Mouse (Mus musculus) urinary bladder, postnatal 25 days (tissue): ENCODE measurements around the gene Mthfsd.

Experiments
- DNase-seq: peaks from one replicate; pipeline ENCODE4 v3.0.0; 2022; ENCODE audit warnings: low spot score

Mthfsd gene

DNA sequence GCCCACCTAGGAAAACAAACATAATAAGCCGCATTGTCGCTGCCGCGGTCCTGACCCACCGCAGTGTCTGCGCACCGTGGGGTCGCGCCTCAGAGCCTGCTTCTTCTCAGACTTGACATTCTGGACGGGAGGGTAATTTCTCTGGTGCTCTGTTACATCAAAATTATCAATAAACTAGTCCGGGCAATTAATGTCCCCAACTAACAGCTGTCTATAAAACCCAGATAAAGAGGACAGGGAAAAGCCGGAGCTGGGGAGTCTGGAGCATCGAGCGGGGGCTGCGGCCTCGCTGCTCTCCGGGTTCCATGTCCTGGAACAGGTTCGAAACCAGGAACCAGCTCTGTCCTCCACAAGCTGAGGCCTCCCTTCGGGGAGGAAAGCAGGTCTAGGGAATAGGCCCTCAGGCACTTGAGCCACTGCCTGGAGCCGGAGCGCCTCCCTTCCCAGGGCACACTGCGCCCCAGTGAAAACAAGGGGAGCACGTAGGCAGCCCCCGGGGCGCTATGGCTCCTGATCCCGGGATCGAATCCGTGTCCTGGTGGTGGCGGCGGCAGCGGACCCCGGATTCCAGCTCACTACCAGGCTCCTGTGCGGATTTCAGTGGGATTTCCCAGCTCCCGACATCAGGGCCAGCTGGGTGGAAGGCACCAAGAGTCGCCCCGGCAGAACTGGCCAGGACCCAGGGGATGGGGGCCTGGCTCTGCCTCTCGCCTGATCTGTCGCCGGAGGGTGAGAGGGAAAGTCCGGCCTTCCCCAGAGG lies 19.1 kb downstream of the Mthfsd start:
- no peak for DNase-seq

DNA sequence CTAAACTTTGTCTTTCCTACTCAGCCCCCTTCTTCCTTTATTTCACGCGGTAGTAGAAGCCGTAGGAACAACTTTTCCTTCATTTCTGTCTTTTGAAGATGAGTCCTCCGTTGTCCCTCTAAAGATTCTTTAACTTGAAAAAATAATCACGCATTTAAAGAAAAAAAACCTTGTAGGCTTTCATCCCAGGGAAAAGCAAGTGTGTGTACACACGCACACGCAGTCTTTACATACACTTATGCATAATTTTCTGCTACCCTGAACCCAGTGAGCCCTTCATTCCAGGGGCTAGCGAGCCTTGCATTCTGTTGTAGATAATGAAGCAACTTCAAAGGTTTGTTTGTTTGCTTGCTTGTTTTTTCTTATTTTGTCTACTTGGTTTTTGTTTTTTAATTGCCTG lies 19.9 kb downstream of the Mthfsd start:
- DNase-seq = no peak

DNA sequence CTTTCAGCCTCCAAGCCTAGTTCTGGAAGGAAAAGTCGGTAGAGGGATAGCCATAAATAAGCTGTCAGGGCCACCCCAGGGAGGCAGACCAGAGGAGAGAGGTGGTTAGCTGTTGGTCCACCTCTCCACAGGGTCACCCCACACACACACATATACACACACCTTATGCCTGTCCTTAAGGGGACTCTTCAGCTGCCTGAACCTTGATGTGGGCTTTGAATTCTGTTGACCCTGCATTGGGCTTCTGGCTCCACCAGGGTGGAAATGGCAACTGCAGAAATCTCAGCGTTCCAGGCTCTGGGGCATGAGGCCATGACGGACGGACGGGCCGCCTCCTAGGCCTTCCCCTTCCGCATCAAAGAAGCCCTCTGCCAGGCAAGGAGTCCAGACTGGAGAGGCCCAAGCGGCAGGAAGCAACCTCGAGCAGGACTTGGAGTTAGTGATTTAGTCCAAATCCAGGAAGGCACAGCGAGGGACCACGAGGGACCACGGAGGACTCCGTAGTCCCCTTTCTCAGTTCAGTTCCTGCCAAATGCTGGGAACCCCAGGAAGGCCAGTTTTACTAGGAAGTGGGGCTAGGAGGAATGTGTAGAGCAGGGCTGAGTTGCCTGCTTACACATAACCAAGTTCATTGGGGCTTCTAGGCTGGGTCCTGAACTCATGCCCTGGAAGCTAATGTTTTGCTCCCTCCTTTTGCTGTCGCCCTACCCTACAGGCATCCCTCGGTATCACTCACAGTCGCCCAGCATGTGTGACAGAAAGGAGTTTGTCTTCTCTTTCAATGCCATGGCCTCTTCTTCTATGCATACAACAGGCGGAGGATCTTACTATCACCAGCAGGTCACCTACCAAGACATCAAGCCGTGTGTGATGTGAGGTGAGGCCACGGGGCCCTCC lies 21.9 kb downstream of the Mthfsd start:
- no peak for DNase-seq

DNA sequence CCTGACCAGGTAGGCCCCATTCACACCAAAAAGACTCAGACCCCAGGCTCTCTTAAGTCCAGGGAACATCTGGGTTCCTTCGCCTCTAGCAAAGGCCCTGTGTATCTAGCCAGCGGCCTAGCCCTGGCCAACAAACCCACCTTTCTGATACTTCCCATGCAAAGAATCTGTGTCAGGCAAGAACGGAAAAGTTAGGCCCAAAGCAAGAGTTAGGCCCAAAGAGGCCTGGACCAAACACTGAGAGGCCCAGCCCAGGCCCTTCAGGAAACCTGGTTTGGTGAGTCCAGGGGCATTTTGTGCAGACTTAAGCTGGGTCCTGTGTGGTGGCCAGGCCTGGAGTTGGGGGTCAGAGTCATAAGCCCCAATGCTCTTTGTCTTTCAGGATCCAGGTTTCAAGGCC lies 22.6 kb downstream of the Mthfsd start:
- DNase-seq = no peak

DNA sequence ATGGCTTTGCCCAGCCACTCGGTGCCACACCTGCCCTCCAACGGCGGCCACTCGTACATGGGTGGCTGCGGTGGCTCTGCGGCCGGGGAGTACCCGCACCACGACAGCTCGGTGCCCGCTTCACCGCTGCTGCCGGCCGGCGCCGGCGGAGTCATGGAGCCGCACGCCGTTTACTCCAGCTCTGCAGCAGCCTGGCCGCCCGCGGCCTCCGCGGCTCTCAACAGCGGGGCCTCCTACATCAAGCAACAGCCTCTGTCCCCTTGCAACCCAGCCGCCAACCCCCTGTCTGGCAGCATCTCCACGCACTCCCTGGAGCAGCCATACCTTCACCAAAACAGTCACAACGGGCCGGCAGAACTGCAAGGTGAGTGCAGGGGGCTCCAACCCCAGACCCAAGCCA lies 23.2 kb downstream of the Mthfsd start:
- DNase-seq = no peak

DNA sequence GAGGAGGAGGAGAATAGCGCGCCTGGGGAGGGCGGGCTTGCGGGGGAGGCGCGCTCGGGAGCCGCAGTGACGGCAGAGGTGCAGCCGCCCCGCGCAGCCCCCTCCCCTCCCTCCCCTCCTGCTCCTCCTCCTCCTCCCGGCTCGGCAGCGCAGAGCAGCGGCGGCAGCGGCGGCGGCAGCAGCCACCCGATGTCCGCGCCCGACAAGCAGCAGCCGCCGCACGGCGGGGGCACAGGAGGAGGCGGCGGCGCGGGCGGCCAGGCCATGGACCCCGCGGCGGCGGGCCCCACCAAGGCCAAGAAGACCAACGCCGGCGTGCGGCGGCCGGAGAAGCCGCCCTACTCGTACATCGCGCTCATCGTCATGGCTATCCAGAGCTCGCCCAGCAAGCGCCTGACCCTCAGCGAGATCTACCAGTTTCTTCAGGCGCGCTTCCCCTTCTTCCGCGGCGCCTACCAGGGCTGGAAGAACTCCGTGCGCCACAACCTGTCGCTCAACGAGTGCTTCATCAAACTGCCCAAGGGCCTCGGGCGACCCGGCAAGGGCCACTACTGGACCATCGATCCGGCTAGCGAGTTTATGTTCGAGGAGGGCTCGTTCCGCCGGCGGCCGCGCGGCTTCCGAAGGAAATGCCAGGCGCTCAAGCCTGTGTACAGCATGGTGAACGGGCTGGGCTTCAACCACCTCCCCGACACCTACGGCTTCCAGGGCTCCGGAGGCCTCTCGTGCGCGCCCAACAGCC lies 23.8 kb downstream of the Mthfsd start, which contains the start of gene Foxf1:
TSS of gene Foxf1 (plus strand) at position 177 of the 742 bp plus-strand sequence.
- no peak for DNase-seq

DNA sequence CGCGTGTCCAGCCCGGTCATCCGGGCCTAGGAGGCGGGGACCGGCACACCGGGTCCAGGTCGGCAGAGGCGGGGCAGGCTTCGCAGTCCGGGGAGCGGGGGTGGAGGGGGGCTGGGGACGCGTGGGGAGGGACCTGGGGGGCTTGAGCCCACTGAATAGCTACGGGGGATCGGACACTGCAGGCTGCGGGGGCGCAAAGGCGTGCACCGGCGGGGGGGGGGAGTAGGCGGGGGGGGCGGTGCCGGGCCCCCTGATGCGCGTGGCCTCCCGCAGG lies 24.3 kb downstream of the Mthfsd start:
- DNase-seq = no peak

DNA sequence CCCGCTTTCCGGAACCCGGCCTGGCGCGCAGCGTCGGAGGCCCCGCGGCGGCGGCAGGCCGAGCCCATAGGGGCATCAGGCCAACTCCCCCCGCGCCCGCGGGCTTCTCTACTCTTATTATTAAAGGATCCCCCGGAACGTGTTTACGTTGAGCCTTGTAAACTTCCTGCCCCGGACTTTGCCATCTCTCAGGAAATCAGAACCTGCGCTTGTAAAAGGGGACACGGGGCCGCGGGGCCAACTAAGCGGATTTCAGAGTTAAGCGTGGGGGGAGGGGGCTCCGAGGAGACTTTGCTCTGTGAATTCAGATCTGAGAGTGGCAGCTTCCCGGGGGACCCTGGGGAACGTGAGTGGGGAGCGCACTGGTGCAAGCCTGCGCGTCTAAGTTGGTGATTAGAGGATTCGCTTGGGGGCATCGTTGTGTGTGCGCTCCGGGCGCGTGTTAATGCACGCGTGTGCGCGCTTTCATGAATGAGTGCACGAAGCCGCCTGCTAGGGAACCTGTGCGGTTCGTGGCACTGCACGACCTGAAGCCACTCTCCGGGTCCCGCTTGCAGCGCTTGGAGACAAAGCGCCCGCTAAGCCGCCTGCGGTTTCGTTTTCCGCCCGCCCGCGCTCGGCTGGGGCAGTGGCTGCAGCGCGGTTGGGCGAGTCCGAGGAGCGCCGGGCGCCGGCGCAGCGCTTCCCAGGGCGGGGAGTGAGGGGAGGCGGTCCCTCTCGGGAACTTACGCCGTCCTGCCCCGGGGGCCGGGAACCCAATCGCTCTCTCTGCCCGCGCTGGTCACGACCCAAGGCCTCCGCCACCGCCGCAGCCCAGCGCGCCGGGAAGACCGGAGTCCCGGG lies 24.9 kb downstream of the Mthfsd start:
- peak; percentile 70 for DNase-seq

DNA sequence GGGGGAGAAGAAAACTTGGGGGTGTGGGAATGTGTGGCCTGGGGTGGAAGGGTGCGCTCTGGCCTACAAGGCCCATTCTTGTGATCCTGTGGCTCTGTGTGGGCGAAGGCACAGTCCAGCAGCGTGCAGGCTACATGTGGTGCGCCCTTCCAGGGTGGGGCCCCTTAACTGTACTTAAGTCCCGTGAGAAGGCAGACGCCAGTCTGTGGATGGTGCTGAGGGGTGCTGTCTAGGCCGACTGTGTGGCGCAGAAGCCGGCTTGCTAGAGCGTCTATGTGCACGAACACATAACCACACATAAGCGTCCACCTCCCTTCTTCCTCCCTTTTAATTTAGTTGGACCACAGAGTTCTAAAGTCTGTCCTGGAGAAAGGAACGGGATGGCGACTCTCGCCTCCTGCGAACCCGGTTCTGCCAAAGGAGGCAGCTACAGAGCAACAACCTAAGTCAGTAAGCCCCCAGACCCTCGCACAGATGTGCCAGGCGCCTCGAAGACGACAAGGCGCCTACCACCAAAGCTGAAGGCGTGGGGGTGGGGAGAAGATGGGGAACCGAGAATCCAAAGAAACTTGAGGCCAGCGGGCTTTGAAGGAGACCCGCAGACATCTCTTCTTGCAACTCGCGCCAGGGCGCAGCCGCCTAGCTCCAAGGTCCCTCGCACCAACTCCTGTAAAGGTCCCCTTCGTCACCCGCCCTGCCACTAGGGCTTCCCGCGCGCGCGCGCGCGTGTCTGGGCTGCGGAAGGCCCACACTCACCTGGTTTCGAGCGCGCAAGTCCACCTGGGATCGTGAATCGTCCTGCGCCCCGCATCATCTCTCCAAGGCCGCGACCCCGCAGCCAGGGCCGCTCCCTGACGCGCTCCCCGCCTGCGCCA lies 25.7 kb downstream of the Mthfsd start:
- DNase-seq = no peak

DNA sequence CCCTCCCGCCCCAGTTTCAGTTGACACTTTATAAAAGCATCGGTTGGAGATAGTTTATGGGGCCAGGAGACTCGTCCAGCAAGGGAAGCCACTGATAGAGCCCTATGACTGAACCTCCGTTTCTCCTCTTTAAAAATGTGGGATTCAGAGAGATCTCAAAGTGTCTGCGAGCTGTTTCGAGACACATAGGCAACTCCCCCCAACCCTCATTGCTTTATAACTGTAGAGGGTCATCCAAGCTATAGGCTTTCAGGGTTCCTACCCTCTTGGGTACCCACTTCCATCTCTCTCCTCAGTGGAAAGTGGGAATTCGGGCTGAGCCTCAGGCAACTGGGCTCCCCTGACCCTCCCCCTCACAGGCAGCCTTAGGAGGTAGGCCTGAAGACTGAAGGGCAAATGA lies 26.8 kb downstream of the Mthfsd start:
- DNase-seq = no peak

DNA sequence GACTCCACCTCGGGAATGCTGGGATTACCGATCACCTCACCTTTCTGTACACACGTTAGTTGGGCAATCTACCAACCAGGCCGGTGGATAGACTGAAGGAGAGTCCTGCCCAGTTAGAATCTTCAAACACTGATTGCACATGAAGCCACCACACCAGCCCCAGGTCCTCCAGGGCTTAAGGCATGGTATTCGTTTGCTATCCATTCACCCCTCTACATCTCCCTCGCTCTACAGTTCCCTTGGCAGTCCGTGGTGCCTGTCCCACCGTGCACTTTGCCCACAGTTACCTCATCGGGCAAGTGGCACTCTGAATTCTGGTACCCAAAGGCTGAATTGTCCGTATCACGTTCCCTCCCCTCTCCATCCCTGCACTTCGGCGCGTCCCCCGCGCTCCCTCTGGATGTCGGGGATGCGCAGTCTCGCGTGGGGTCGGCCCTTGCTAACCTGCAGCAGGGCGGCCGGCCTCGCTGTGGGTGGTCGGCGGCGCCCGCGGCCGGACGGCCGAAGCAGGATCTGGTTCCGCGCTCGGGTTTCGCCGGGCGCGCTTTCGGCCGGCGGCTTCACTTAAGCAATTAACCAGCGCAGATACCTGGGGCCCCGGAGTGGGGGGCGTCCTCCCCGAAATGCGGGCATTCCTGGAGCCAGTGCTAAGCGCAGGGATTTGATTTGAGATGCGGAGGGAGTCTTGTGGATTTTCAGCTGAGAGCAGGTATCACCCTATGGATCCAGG lies 27.7 kb downstream of the Mthfsd start:
- DNase-seq = no peak

DNA sequence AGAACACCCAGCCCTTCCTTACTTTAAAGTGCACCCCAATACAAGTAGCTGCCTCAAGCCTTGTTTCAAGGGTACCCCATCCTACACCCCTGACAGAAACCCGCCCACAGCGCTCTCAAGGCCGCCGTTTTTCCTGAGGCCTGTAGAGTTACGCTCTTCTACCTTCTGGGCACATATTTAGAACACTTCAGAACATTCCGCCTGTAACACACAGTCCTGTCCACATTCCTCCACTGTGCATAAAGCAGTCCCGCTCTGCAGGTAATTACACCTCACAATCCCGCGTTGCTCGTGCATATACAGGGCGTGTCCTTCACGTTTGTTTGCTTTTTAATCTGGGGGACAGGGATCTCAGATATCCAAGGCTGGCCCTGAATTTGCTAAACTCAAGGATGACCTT lies 28.2 kb downstream of the Mthfsd start:
- no peak for DNase-seq

DNA sequence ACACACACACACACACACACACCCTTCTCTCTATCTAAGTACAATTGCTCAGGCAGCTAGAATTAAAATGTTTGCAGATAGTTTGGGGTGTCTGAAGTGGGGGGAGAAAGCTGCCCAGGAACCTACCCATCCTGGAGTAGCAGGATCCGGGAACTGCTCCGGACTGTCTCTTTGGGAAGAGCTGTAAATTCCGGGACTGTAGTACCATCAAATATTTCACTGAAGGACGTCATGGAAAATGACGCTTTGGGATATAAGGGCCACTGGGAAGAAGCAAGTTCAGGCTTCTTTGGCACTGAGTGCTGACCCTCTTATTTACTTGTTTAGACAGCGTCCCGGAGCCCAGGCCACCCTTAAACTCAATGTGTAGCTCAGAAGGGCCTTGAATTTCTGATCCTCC lies 29.0 kb downstream of the Mthfsd start:
- no peak for DNase-seq

DNA sequence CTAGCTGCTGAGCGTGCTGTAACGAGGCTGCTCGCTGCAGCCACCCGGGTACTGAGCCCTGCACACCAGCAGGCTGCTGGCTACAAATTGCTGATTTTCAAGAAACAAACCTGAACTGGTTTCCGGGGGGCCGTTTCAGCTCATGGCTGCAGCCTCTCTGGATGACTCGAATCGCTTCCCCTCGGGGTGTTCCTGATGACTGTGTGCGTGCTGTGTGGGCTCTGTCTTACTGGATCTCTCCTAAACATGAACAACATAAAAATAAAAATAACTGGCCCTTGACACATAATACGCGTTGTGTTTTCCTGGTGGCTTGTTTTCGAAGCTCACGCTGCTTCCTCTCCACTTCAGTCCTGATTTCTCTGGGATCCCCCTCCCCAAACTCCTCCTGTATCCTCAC lies 29.5 kb downstream of the Mthfsd start:
- DNase-seq = no peak

DNA sequence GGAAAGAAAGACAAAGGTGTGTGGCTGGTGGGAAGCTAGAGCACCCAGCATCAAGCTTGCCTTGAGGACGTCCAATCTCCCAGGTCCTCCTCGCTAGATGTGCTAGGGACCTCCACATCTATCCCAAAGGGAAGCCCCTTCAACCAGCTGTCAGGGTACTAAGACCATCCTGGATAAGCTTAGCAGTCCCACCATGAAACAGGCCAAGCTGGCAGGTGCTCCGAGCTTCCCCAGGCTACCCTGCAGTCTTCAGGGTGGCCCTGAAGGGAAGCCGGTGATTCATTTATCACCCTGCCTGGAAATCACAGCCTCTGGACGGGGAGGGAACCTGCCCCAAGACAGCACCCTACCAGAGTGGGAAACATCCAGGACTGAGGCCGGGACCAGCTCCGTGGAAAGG lies 31.6 kb downstream of the Mthfsd start:
- DNase-seq = no peak

DNA sequence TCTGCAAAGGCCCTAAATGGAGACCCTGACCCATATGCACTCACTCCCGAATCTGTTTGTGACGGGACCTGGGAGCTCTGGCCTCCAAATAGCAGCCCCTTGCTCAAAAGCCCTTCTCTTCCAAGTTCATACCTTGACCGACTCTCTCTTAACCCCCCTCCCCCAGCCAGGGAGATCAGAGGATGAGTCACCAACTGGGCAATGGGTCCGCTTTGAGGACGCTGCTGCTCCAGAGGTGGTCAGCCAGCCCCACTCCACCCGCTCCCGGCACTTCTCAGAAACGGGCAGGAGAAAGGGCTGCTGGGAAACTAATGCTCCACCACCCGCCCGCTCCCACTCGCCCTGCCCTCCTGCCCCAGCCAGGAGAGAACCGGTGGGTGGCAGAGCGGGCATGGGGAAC lies 32.3 kb downstream of the Mthfsd start:
- DNase-seq = no peak

DNA sequence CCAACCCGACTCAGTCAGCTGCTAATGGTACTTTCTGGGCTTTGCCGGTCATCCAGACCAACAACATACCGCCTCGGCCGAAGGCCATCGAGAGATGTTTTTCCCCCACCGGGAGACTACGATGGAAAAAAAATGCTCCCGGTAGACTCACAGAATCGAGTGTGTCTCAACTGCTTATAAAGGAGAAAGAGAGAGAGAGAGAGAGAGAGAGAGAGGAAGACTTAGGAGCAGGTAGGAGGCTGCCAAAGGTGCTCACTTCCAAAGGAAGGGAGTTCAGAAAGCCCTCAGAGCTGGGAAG lies 33.4 kb downstream of the Mthfsd start:
- DNase-seq = no peak

DNA sequence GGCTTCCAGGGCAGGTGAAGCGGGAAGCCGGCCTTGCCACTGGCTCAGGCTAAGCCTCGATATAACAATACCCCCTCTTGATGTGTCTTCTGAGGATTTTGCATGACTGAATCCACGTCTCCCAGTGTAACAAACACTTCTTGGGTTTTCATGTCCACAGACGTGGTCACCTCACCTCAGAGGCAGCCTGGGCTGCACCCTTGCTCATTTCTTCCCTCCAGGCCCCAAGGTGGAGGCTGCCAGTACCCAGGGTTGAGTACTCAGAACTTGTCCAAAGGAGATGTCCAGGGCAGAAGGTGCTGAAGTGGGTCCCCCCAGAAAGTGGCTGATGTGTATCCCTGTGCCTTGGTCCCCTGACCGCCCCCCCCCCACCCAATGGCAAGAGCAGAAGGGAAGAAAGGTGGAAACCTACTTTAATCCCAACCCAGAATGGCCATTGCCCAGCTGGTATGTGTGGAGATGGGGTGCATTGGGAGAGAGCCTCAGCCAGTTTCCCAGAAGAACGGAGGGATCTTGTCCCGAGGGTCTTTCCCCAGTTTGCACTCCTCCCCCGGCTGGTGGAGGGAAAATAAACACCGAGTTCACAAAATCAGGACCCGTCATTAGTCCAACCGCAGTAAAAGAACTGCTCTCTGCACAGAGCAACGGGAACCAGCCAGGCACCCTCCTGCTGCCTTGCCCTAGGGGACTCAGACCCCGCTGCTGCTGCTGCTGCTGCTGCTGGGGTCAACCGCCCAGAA lies 33.9 kb downstream of the Mthfsd start:
- DNase-seq = no peak

DNA sequence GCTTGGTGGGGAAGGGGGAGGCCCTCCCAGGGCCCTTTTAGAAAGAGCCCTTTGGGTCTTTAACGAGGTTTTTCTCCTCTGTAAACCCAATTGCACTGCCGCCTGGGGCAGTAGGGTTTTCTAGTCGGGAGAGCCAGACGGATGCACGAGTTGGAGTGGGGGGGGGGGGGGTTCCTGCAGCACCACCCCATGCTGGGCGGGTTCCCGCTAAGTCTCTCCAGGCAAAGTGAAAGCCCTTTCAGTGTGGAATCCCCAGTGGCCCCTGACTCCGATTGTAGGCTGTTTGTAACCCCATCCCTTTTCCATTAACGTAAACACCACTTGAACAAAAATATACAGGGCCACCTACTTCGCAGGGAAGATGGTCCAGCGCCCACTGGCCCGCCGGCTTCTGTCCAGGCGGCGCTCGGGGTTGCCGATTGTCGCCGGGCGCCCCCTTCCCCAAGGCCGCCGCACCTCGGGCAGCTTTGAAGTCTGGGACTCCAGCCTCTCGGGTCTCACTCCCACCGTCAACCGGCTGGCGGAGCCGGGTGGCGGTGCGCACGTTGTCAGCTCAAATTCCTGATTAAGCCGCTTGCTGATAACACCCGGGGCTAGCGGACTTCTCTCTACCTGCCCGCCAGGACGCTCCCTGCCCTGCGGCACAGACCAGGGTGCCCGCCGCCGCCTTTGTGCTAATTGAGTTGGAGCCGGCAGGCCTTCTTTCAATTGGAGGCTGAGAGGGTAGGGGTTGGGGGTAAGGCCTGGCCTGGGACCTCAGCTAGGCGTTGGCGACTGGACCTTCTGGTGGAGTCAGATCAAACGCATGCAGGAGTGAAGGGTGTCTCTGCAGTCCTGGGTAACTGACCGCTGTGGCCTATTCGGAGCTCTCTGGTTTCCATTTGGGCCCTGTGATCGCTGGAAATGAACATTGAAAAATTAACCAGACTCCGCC lies 34.8 kb downstream of the Mthfsd start:
- no peak for DNase-seq
